Mouse (Mus musculus) small intestine, adult 2 months (tissue): ENCODE results near the gene Kcnc3.

Experiments used
- CTCF ChIP-seq: fragments of 200-500 bp; IDR thresholded peaks from 2 replicates; pipeline ENCODE4 v1.5.1; 2012; ENCODE audit warnings: low read depth, mild to moderate bottlenecking, control low read depth, inconsistent platforms, low read length, moderate library complexity, mixed read lengths; ENCODE audit not compliant: insufficient replicate concordance, insufficient read length; ENCODE audit errors: extremely low read depth
- POLR2A ChIP-seq: fragments of 200-500 bp; IDR thresholded peaks from 2 replicates; pipeline ENCODE4 v1.6.1; 2012; ENCODE audit warnings: low read depth, mild to moderate bottlenecking, control low read depth, inconsistent platforms, low read length, moderate library complexity

DNA sequence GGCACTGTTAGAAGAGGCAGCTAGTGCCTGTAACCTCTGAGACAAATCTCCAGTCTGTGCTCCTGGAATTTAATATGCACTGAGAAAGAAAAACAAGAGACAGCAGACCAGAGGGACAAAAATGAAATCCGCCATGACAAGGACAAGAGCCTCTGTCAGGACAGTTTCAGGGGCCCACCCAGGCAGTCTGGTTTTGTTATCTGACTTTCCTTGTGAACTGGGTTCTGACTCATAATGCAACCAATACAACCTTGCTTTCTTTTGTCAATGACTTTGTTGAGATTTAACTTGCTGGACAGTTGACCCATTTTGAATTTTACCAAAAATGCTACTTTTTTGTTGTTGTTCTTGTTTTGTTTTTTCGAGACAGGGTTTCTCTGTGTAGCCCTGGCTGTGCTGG lies 32.8 kb upstream of the Kcnc3 start:
- TF ChIP-seq POLR2A (no peak), CTCF (no peak)
